Mouse (Mus musculus) olfactory bulb, adult 2 months (tissue): Measurements from ENCODE around the gene Jarid2. TPM values are rescaled to one million over a fixed set of nuclear protein-coding genes. Genes with fewer than 3 reads are reported as not detected.

ENCODE experiments used
- H3K27ac ChIP-seq: fragments of 200-500 bp; 2 replicates; pipeline ENCODE4 v1.5.1; 2012; ENCODE audit warnings: low read depth, low read length; ENCODE audit not compliant: insufficient read depth
- H3K4me1 ChIP-seq: fragments of 200-500 bp; 2 replicates; pipeline ENCODE4 v1.6.1; 2012; ENCODE audit warnings: low read length; ENCODE audit not compliant: control insufficient read depth, insufficient read depth
- H3K4me3 ChIP-seq: fragments of 200-500 bp; 2 replicates; pipeline ENCODE4 v1.5.1; 2012; ENCODE audit warnings: mild to moderate bottlenecking, low read depth, low read length, moderate library complexity; ENCODE audit not compliant: insufficient read depth
- CTCF ChIP-seq: fragments of 200-500 bp; IDR thresholded peaks from 2 replicates; pipeline ENCODE4 v1.5.1; 2012; ENCODE audit warnings: low read depth, mild to moderate bottlenecking, low read length, moderate library complexity; ENCODE audit not compliant: insufficient read depth
- POLR2A ChIP-seq: fragments of 200-500 bp; IDR thresholded peaks from 2 replicates; pipeline ENCODE4 v1.6.1; 2012; ENCODE audit warnings: mild to moderate bottlenecking, low read depth, low read length, moderate library complexity; ENCODE audit not compliant: insufficient read depth
- WGBS: fragments of 180-500 bp; shearing (Covaris S2); methylation state at CpG from one replicate; pipeline ENCODE4 v1.1.7; 2018; 5-methylcytosine and 5-hydroxymethylcytosine counted together
- polyA plus RNA-seq: library from polyadenylated mRNA; stranded (reverse); fragments of >200 nt; gene quantifications from 2 replicates; pipeline ENCODE4 v1.2.4, GENCODE M21; 2012; ENCODE audit warnings: low replicate concordance; ENCODE audit not compliant: missing spikeins, insufficient read depth, insufficient read length

The Jarid2 gene
- polyA plus RNA-seq, 1 experiment: 107 TPM

DNA sequence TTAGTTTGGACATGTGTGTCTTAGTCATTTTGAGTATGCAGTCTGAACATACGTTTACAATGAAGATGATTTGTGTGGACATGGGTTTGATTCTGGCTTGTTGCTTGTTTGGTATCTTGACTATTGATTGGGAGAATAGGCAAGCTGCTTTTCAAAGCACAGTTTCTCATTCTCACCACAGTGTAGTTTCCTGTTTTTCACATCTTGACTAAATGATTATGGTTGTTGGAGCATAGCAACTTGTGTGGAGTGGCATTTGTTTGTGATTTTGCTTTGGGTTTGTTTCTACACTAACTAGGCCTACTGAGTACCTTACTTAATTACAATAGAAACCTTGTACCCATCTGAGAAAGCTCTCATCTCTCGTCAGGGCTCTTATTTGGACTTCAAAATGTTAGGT lies 81.7 kb downstream of the Jarid2 start:
- Histone ChIP-seq H3K4me1 (0 out of 2 replicates have a peak, but pooled peaks cover 2% of the 10 kb centered on the region), H3K27ac (no peak overlapping the region), H3K4me3 (no peak overlapping the region)
- TF ChIP-seq POLR2A (no peak), CTCF (no peak)
- WGBS: 69% methylated on average over 2 of the region's 2 CpGs

DNA sequence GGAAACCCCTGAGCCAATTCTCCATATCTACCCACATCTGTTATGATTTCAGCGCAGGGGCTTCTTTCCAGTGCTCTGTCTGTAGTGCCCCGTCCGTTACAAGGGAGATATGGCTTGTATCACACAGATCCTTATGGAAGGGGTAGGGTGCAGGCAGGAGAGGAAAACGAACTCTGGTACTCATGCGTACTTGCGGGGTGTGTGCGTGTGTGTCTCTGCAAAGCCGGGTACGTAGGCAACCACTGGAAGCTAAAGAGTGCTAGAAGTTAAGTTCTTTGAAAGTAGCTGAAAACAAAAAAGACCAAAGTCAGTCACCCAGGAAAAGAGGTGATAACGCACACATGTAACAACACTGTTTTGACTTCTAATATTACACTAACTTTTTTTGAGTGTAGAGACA lies 82.3 kb downstream of the Jarid2 start:
- WGBS: 84% methylated on average over 10 of the region's 10 CpGs
- H3K4me1 ChIP-seq: 0 out of 2 replicates have a peak, but pooled peaks cover 2% of the 10 kb centered on the region
- H3K4me3 ChIP-seq: no peak overlapping the region
- no peak for TF ChIP-seq CTCF
- TF ChIP-seq POLR2A: no peak
- no peak overlapping the region for H3K27ac ChIP-seq

DNA sequence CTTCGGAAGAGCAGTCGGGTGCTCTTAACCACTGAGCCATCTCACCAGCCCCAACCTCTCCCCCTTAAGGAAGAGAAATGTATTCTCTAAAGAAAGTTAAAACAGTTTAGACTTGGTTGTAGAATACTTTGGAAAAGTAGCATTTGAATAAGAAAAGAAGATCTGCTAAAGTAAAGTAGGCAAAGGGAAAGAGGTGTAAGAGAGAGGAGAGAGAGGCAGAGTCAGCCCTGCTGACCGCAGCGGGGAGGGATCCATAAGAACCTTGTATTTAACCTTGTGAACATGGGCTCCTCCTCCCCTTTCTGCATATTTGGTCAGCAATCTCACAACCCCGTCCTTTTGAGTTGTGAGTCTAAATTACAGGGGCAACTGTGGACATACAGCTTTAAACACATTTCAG lies 83.1 kb downstream of the Jarid2 start:
- 87% methylated on average over 5 of the region's 5 CpGs for WGBS
- H3K27ac ChIP-seq: no peak overlapping the region
- TF ChIP-seq CTCF: no peak
- TF ChIP-seq POLR2A: no peak
- H3K4me1 ChIP-seq: no peaks in the 10 kb centered on the region
- no peak overlapping the region for H3K4me3 ChIP-seq

DNA sequence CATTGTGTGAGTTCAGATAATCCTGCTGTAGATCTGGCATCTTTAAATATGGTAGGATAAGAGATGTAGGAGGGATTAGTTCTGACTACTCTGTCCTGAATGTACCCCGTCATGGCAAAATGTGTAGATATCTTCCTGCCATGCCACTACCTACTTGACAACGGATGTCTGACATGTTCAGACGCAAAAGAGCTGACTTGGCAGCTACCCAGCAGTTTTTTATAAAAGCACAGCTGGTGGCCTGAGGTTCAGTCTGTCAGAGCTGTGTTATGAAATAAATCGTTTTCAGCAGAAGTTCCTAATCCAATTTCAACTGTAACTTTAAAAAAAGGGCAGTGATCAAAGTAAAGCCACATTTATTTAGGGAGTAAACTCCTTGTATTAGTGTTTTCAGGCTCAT lies 90.1 kb downstream of the Jarid2 start:
- no peak for TF ChIP-seq POLR2A
- TF ChIP-seq CTCF: no peak
- WGBS: 7% methylated on average over 4 of the region's 4 CpGs
- Histone ChIP-seq H3K4me3 (no peak overlapping the region), H3K4me1 (no peaks in the 10 kb centered on the region), H3K27ac (no peak overlapping the region)

DNA sequence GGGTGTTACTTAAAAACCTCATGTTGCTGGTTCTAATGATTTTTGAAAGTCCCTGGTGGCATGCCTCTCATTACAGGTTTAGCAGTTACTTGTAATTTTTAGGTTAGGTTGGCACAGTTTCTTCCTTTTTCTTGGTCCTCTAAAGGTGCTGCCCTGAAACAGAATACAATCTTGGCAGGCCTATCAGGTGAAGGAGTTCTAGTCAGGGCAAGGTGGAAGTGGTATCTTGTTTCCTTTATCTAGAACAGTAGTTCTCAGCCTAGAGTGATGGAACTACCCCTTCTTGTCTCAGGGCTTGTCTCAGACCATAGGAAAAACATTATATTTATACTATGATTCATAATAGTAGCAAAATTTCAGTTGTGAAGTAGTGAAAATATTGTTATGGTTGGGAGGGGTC lies 93.3 kb downstream of the Jarid2 start:
- Histone ChIP-seq H3K4me3 (no peak overlapping the region), H3K4me1 (no peaks in the 10 kb centered on the region), H3K27ac (no peak overlapping the region)
- no peak for TF ChIP-seq CTCF
- TF ChIP-seq POLR2A: no peak

DNA sequence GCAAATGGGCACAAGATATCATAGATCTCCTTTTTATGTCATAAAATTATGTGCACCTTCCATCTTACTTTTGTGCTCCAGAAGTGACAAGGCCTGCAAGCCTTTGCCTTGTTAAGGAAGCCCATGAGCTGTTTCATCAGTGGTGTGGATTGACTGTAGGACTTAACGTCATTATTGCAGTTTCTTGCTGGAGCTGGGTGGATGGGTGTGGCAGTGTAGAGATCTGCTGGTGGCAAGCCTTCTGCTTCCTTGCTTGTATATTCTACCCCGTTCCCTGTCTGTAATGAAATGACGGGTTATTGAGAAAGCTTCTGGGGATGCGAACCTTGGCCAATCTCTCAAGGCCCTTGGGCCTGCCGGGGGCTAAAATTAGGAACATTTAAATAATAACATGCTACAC lies 99.6 kb downstream of the Jarid2 start:
- Histone ChIP-seq H3K4me1 (peaks cover 5% of the 10 kb centered on the region; the same call in 1 of the 2 replicates), H3K27ac (no peak overlapping the region), H3K4me3 (no peak overlapping the region)
- TF ChIP-seq CTCF (no peak), POLR2A (no peak)
- 29% methylated on average over 5 of the region's 5 CpGs for WGBS

DNA sequence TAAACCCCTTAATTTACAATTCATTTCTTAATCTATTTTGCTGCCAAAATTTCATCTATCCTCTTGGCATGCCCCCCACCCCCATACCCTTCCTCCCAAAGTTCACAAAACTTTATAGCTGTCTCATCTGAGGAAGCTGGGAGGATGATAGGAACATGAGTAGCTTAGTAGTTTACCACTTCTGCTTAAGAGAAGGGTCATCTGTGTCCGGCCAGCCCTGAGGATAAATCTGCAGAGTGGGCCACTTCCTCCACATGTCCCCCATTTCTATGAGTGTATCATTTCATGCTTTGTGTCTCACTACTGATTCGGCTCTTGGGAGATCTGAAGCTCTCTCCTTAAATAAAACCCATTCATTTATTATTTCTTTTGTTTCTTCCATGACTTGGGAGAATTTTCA lies 102.8 kb downstream of the Jarid2 start:
- TF ChIP-seq CTCF (no peak), POLR2A (no peak)
- no peak overlapping the region for H3K4me3 ChIP-seq
- H3K4me1 ChIP-seq: peaks cover 5% of the 10 kb centered on the region; the same call in 1 of the 2 replicates
- 74% methylated on average over 2 of the region's 2 CpGs for WGBS
- no peak overlapping the region for H3K27ac ChIP-seq

DNA sequence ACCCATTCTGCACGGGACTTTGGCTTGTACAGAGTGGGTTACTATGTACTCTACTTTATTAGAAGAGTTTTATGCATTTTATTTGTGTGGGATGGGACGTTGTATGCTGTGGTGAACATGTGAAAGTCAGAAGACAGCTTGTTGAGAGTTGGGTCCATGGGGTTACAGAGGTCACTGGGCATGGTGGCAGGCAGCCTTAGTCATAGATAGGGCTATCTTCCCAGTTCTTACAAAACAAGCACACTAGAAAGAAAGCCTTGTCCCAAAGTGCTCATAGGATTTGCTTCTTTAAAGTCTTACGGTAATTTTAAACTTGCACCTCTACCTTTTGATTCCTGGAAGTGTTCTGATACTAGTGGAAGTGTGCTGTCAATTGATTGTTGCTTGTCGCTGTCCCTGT lies 103.6 kb downstream of the Jarid2 start:
- H3K4me1 ChIP-seq: peaks cover 5% of the 10 kb centered on the region; the same call in 1 of the 2 replicates
- 81% methylated on average over 4 of the region's 4 CpGs for WGBS
- no peak overlapping the region for H3K27ac ChIP-seq
- no peak for TF ChIP-seq CTCF
- TF ChIP-seq POLR2A: no peak
- H3K4me3 ChIP-seq: no peak overlapping the region

DNA sequence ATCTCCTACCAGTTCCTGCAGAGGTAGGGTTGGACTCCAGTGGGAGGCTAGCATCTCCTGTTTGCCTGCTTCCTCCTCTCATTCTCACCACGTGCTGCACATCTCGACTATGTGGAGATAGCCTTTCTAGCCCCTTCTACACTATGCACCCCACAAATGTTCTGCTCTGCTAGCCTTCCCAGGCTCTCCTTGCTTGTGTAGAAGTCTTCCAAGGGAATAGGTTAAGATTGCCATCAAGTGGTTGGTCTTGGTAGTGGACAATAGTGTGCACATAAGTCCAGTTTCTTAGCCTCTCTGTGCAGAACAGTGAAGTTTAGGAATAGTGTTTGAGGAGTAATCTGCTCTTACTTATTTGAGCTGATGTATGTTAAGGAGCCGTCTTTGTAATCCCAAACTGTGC lies 104.1 kb downstream of the Jarid2 start:
- Histone ChIP-seq H3K27ac (no peak overlapping the region), H3K4me3 (no peak overlapping the region), H3K4me1 (peaks cover 5% of the 10 kb centered on the region; the same call in 1 of the 2 replicates)
- TF ChIP-seq CTCF (no peak), POLR2A (no peak)
- 35% methylated on average over 3 of the region's 3 CpGs for WGBS

DNA sequence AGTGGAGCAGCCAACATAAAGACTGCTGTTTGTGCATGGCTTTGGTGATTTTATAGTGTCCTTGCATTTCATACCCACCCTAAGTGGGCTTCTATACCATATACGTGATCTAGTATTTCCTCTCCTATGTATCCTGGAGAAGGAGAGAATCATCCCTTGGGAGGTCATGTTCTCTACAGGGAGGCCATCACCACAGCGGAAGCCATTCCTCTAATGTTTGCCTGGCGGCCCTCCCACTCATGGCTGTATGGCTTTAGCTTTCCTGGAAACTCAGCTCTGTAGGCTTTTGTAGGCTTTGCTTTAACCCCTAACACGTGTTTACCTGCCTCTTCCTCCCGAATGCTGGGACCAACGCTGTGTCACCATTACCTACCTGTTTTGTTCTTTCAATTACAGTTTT lies 108.2 kb downstream of the Jarid2 start:
- 90% methylated on average over 6 of the region's 6 CpGs for WGBS
- Histone ChIP-seq H3K27ac (no peak overlapping the region), H3K4me1 (peaks cover 4% of the 10 kb centered on the region), H3K4me3 (no peak overlapping the region)
- TF ChIP-seq CTCF (no peak), POLR2A (no peak)
